Mouse (Mus musculus) G1E (cell line): ENCODE results near the gene Tut4. TPM values are rescaled to one million over a fixed set of nuclear protein-coding genes. Genes with fewer than 3 reads are reported as not detected.

Source experiments
- ATAC-seq: 2 replicates; pipeline ENCODE4 v1.8.0; 2016; ENCODE audit warnings: mild to moderate bottlenecking; ENCODE audit not compliant: insufficient number of reproducible peaks, poor library complexity, low FRiP score, severe bottlenecking; ENCODE audit errors: extremely low read depth
- DNase-seq: peaks from one replicate; pipeline ENCODE4 v3.0.0; 2012; ENCODE audit warnings: low spot score
- H3K27me3 ChIP-seq: 2 replicates; pipeline ENCODE4 v1.6.1; 2012; ENCODE audit warnings: mild to moderate bottlenecking, low read length, inconsistent platforms; ENCODE audit not compliant: insufficient read depth
- H3K36me3 ChIP-seq: replicated peaks from 2 replicates; pipeline ENCODE3; 2012; ENCODE audit warnings: mild to moderate bottlenecking, inconsistent platforms
- H3K4me1 ChIP-seq: 2 replicates; pipeline ENCODE4 v1.6.1; 2012; ENCODE audit warnings: low read depth, low read length, inconsistent platforms, mixed read lengths; ENCODE audit not compliant: insufficient read depth
- H3K4me3 ChIP-seq: 2 replicates; pipeline ENCODE4 v1.5.1; 2012; ENCODE audit warnings: low read depth, mild to moderate bottlenecking, inconsistent platforms, low read length, moderate library complexity, mixed read lengths
- H3K9me3 ChIP-seq: replicated peaks from 2 replicates; pipeline ENCODE4 v1.6.1; 2012; ENCODE audit warnings: inconsistent platforms
- CTCF ChIP-seq: IDR thresholded peaks from 2 replicates; pipeline ENCODE4 v1.5.1; 2012; ENCODE audit warnings: low read depth, low read length, inconsistent platforms, mixed read lengths
- GATA1 ChIP-seq: IDR thresholded peaks from 2 replicates; pipeline ENCODE4 v1.6.1; 2012; ENCODE audit warnings: borderline replicate concordance, low read length, inconsistent platforms, mixed read lengths
- GATA2 ChIP-seq: IDR thresholded peaks from 2 replicates; pipeline ENCODE4 v1.6.1; 2012; ENCODE audit warnings: low read depth, low read length, inconsistent platforms, borderline replicate concordance
- POLR2AphosphoS5 ChIP-seq: IDR thresholded peaks from 2 replicates; pipeline ENCODE4 v1.6.1; 2012; ENCODE audit warnings: low read depth, low read length, inconsistent platforms; ENCODE audit not compliant: insufficient replicate concordance
- TAL1 ChIP-seq: conservative IDR thresholded peaks from 2 replicates; pipeline ENCODE4 v1.6.1; 2012; ENCODE audit warnings: low read depth, low read length, inconsistent platforms, mixed read lengths
- polyA plus RNA-seq: library from polyadenylated mRNA; stranded (reverse); fragments of >175 nt; gene quantifications from 2 replicates; pipeline ENCODE4 v1.2.3, GENCODE M21; 2012
- total RNA-seq, 2 experiments: library from RNA; stranded (forward) in 1 of 2; stranded (reverse) in 1 of 2; fragments of 200-1000 nt in 1 of 2; fragments of >200 nt in 1 of 2; fragmentation: Nextera tagmentation in 1 of 2; gene quantifications; 2 replicates each; pipeline ENCODE4 v1.2.3; 2014 to 2017

The Tut4 gene
- total and polyA plus RNA-seq, 3 experiments: 41.8 to 305 (median 49.0) TPM

GRCm38 (mm10) chr4:108433341-108433740 is 25.9 kb upstream of the Tut4 start:
- Histone ChIP-seq H3K27me3 (no peaks in the 10 kb centered on the region), H3K9me3 (no peaks in the 10 kb centered on the region), H3K4me1 (peaks cover 49% of the 10 kb centered on the region), H3K36me3 (no peaks in the 10 kb centered on the region), H3K4me3 (no peak overlapping the region)
- TF ChIP-seq TAL1 (no peak), GATA1 (no peak), POLR2AphosphoS5 (no peak), GATA2 (no peak), CTCF (no peak)
- ATAC-seq (no peak), DNase-seq (no peak)

GRCm38 (mm10) chr4:108434221-108434620 is 25.0 kb upstream of the Tut4 start:
- Histone ChIP-seq H3K27me3 (no peaks in the 10 kb centered on the region), H3K36me3 (no peaks in the 10 kb centered on the region), H3K4me1 (peaks cover 43% of the 10 kb centered on the region), H3K4me3 (no peak overlapping the region), H3K9me3 (no peaks in the 10 kb centered on the region)
- ATAC-seq: no peak
- DNase-seq: no peak
- TF ChIP-seq GATA2 (no peak), GATA1 (no peak), TAL1 (no peak), POLR2AphosphoS5 (no peak)

- H3K27me3 ChIP-seq: no peaks in the 10 kb centered on the region
- TF ChIP-seq GATA2 (no peak), GATA1 (no peak)
- no peaks in the 10 kb centered on the region for H3K36me3 ChIP-seq
- no peak for ATAC-seq
- no peaks in the 10 kb centered on the region for H3K9me3 ChIP-seq
- peaks cover 37% of the 10 kb centered on the region for H3K4me1 ChIP-seq
- H3K4me3 ChIP-seq: no peak overlapping the region
- no peak for DNase-seq
These were observed 24.4 kb upstream of the Tut4 start for GRCm38 (mm10) chr4:108434781-108435180.

GRCm38 (mm10) chr4:108435646-108436045 is 23.6 kb upstream of the Tut4 start:
- no peak for ATAC-seq
- H3K4me1 ChIP-seq: peaks cover 31% of the 10 kb centered on the region
- TF ChIP-seq GATA2: no peak
- no peak for TF ChIP-seq GATA1
- TF ChIP-seq CTCF: no peak
- no peak for TF ChIP-seq POLR2AphosphoS5
- no peak for TF ChIP-seq TAL1

DNA sequence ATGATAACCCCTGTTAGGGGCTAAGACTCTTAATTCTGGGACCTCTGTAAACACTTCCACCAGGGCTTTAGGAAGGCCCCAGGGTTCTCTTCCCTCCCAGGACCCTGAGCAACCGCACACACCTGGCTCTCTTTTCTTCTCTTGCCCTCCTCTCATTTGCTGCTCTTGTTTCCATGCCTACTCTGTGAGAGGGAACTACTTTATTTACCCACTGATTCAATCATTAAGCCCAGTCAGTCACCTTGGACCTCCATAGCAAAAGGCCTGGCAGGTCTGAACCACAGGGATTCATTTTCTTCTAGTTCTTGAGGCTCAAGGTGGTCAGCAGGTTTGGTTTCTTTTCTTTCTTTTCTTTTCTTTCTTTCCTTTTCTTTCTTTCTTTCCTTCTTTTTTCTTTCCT is 23.0 kb upstream of the Tut4 start:
- Histone ChIP-seq H3K36me3 (no peaks in the 10 kb centered on the region), H3K4me3 (no peak overlapping the region), H3K4me1 (peaks cover 25% of the 10 kb centered on the region), H3K27me3 (peaks cover 8% of the 10 kb centered on the region; the same call in 1 of the 2 replicates), H3K9me3 (no peaks in the 10 kb centered on the region)
- TF ChIP-seq GATA1 (no peak), CTCF (no peak), TAL1 (no peak)
- no peak for DNase-seq
- ATAC-seq: no peak

More at GRCm38 (mm10) chr4:108435646-108436045, 23.6 kb upstream of the Tut4 start:
- H3K36me3 ChIP-seq: no peaks in the 10 kb centered on the region
- H3K4me3 ChIP-seq: no peak overlapping the region
- H3K27me3 ChIP-seq: peaks cover 3% of the 10 kb centered on the region; the same call in 1 of the 2 replicates
- H3K9me3 ChIP-seq: no peaks in the 10 kb centered on the region
- DNase-seq: no peak

GRCm38 (mm10) chr4:108438082-108438840 is 21.0 kb upstream of the Tut4 start:
- Histone ChIP-seq H3K4me3 (no peak overlapping the region), H3K4me1 (peaks cover 17% of the 10 kb centered on the region; the same call in 1 of the 2 replicates), H3K9me3 (no peaks in the 10 kb centered on the region), H3K27me3 (peaks cover 15% of the 10 kb centered on the region; the same call in 1 of the 2 replicates), H3K36me3 (no peaks in the 10 kb centered on the region)
- no peak for TF ChIP-seq TAL1
- no peak for TF ChIP-seq GATA2
- TF ChIP-seq GATA1: no peak
- TF ChIP-seq POLR2AphosphoS5: no peak
- TF ChIP-seq CTCF: no peak
- no peak for ATAC-seq
- DNase-seq: no peak

- Histone ChIP-seq H3K27me3 (peaks cover 27% of the 10 kb centered on the region), H3K9me3 (no peaks in the 10 kb centered on the region), H3K4me1 (peaks cover 3% of the 10 kb centered on the region; the same call in 1 of the 2 replicates), H3K36me3 (no peaks in the 10 kb centered on the region), H3K4me3 (no peak overlapping the region)
- DNase-seq (no peak), ATAC-seq (no peak)
- TF ChIP-seq CTCF (no peak), GATA2 (no peak), POLR2AphosphoS5 (no peak), TAL1 (no peak), GATA1 (no peak)
These were observed 11.1 kb upstream of the Tut4 start for GRCm38 (mm10) chr4:108448091-108448490.
